Mouse (Mus musculus) urinary bladder, postnatal 36 days (tissue): ENCODE measurements around the gene Armcx6.
"Not testable (repeated sequence)": the region's sequence is repeated elsewhere in the genome, so short reads cannot be mapped to it uniquely, and the experiment has no call there.

Source experiments
- DNase-seq, 2 experiments: peaks; one replicate each; pipeline ENCODE4 v3.0.0; 2022; ENCODE audit warnings: low spot score in 2 of 2, mixed read lengths in 1 of 2

The Armcx6 gene

GRCm38 (mm10) chrX:134750764-134751592 lies at the start of gene Armcx6:
TSS of gene Armcx6 (minus strand) at chrX:134751417.
- peak; percentile 5 to 61 for DNase-seq

GRCm38 (mm10) chrX:134787728-134788127 lies 36.5 kb upstream of the Armcx6 start:
- DNase-seq, result no peak

GRCm38 (mm10) chrX:134763428-134764198 lies 12.4 kb upstream of the Armcx6 start:
- not testable (repeated sequence) for DNase-seq

GRCm38 (mm10) chrX:134757293-134757995 lies 6.2 kb upstream of the Armcx6 start:
- no peak for DNase-seq

- peak; percentile 32 to 59 for DNase-seq
Observed at GRCm38 (mm10) chrX:134756434-134757292, 5.4 kb upstream of the Armcx6 start, which contains the start of gene Armcx3. TSS of gene Armcx3 (plus strand) at chrX:134756595.

GRCm38 (mm10) chrX:134752584-134752983 lies 1.4 kb upstream of the Armcx6 start:
- DNase-seq, result no peak

GRCm38 (mm10) chrX:134751910-134752309 lies 693 bp upstream of the Armcx6 start:
- DNase-seq, result no peak

- peak in 1 of 2 experiments; percentile 14 for DNase-seq
Observed at GRCm38 (mm10) chrX:134746459-134746858, 4.8 kb downstream of the Armcx6 start.

- DNase-seq, result no peak
Observed at GRCm38 (mm10) chrX:134741862-134742261, 9.4 kb downstream of the Armcx6 start.

GRCm38 (mm10) chrX:134739160-134739559 lies 12.1 kb downstream of the Armcx6 start:
- DNase-seq, result no peak

- no peak for DNase-seq
Observed at GRCm38 (mm10) chrX:134737796-134738195, 13.4 kb downstream of the Armcx6 start.

GRCm38 (mm10) chrX:134729778-134730177 lies 21.4 kb downstream of the Armcx6 start:
- DNase-seq, result no peak

- not testable (repeated sequence) for DNase-seq
Observed at GRCm38 (mm10) chrX:134723762-134724161, 27.5 kb downstream of the Armcx6 start.

GRCm38 (mm10) chrX:134718524-134718923 lies 32.7 kb downstream of the Armcx6 start:
- peak in 1 of 2 experiments; percentile 47 for DNase-seq

GRCm38 (mm10) chrX:134717752-134718308 lies 33.4 kb downstream of the Armcx6 start, which contains the start of gene Armcx1:
TSS of gene Armcx1 (plus strand) at chrX:134717963.
- DNase-seq, result peak; percentile 15 to 42

GRCm38 (mm10) chrX:134716863-134717262 lies 34.4 kb downstream of the Armcx6 start:
- no peak for DNase-seq
